Mouse (Mus musculus): ENCODE results near the gene Cep112.

Gene Cep112

DNA sequence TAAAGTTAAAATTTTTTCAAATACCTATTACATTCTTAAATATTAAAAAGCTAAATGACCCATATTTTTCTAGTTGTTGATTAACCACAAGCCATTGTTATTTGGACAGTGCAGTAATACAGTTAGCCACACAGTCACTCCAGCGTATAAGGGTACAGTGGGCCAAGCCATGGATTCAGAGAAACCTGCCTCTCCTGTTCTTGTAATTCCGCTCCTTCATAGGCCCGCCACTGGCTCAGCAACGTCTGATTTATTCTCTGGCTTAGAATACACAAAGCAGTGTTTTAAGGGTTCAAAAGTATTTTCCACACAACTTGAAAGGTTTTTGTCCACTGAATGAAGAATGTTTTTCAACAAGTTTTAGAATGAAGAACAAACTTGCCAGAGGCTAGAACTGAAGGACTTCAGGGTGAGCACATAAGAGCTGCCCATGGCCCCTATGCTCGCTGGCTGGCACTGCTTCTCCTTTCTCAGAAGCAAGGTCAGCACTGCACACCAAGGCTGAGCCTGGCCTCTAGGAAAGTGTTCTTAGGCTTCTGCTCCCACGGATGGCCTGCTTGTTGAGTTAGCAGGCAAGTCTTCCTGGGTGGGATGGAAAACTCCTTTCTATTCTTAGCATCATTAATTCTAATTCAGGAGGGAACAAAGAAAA, 349.2 kb downstream of the Cep112 start:
- DNase-seq (ENCODE audit: extremely low read depth, insufficient read length, low spot score), result no peak

DNA sequence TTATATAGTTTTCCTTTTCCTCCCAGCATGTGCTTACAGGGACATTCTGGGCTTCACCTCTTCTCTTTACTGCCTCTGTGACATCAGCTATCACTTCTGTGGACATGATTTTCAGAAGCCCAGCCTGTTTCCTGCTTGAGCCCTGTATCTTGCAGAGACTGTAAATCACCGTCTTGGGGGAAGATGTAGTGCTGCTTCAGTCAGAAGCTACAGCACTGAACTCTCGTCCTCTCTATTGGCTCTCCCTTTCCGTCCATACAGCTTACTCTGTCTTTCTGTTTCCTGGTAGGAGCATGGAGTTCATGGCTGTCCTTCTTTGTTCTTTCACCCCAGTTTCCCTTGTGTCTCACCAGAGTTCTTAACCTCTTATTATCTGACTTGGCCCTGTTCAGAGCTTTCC, 352.2 kb downstream of the Cep112 start:
- DNase-seq (ENCODE audit: extremely low read depth, insufficient read length, low spot score), result no peak

DNA sequence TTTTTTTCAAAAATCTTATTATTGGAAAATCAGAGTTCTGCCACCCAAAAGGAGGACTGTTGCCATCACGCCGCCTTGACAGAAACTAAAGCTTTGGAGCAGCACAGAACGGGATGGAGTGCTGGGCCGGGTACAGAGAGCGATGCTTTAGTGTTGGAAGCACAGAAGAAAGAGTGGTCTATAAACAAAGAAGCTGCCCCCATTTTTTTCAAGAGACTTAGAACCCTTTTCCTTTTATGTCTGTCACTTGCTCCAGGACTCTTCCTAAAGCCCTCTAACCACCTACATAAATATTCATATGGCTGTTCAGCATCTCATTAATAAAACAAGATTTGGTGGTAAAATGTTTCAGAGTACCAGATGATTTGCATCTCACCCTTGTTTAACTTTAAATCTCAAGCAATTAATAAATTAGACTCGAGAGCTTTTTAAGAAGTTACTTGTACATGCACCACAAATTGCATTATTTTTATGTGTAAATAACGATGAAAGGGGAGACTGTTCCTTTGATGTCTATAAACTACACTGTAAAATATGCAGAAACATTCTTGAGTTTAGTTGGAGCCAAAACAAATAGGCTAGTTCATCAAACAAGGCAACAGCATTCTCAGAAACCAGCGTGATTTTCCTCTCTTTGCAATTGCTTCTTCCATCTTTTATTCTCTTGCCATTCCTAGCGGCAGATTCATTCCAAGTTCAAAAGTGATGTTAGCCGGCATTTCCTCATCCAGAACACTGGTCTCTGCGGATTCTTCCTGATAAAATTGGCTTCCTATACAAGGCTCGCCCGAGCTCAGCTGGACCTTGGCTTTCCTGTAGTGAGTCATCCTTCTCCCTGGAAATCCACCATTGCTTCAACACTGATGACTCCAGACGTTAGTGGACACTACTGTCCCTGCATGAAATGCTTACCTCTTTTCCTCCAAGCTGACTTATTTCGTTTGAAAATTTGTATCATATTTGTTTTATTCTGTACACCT, 355.6 kb downstream of the Cep112 start:
- peak; percentile 7 for DNase-seq (ENCODE audit: extremely low read depth, insufficient read length, low spot score)

DNA sequence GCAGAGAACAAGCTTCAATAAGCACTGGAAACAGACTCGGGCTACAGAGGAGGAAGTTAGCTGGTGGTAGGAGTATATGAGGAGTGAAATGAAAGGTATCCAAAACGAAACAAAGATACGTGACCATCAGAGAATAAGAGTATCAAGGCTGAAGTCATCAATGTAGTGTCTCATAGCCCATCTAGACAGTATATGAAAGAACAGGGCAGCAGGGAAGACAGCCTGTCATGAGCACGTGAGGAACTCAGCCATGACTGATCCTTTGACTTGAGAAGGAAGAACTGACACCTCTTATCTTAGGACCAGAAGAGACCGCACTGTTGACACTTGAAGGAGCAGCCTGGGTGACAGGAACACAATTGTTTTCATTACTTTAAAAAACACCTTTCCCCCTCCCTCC, 373.4 kb downstream of the Cep112 start:
- DNase-seq (ENCODE audit: extremely low read depth, insufficient read length, low spot score), result no peak

DNA sequence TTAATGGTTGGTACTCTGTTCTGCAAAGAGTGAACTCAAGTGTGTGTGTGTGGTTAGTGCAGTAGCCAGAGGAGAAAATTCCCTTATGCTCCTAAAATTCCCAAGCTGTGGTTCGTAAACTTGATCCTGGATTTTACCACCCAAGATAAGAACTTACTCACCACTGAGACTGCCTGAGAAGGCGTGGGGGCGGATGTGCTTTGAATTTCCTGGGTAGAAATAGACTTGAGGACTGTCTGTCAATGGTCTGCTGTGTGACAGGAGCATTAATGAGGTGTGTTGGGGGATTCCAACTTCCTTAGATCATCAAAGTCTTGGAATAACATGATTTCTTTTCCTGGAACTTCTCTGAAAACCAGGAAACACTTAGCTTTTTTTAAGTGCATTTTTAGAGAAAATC, 374.7 kb downstream of the Cep112 start:
- DNase-seq (ENCODE audit: extremely low read depth, insufficient read length, low spot score), result no peak

DNA sequence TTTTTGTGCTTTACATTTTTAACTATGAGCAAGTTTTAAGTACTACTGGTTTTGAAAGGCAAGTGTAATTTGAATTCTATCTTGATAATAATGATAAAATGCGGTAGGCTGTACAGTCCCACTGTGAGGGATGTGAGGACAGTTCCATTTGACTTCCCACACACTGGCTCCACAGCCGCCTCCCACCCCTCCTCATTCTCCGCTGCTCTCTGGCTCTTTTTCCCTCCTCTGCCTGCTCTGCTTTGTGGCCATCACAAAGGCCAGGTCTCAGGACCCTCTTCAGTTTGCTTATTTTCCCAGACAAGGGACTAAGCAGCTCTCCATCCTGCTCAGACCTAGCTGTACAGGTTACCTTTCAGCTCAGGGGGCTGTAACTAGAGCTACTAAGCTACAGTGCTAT, 379.0 kb downstream of the Cep112 start:
- DNase-seq (ENCODE audit: extremely low read depth, insufficient read length, low spot score), result no peak

DNA sequence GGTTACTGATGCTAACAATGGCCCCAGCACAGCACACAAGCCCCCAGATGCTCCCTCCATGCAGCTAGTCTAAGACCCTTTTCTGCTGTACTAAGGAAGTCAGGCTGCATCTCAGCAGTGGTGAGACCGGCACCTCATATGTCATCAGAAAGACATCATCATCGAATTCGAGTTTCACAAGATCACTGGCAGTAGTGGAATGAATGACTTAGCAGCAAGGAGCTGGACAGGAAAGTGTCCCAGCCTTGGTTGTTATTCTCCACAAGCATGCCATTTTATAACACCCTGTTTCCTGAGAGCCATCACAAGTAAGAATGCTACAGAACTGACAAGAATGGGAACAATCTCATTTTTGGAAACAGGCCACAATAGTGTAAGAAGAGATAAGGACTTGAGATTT, 381.0 kb downstream of the Cep112 start:
- DNase-seq (ENCODE audit: extremely low read depth, insufficient read length, low spot score), result no peak

DNA sequence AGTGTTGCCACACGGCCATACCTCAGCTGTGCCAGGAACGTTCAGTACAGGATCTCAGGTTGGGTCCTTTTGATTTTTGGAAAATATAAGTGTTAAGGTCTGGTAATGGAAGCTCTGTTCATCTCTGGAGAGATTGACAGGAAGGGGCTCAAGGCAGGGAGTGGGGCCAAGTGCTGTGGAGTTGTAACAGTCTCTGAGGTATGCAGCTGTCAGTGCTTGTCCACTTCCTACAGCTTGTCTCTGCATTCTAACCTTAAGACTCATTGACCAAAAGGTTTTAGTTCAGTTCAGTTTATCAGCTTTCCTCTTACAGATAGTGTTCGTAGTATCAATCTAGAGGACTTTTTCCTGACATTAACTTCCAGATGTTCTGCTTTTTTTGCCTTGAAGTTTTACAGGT, 384.6 kb downstream of the Cep112 start:
- no peak for DNase-seq (ENCODE audit: extremely low read depth, insufficient read length, low spot score)

DNA sequence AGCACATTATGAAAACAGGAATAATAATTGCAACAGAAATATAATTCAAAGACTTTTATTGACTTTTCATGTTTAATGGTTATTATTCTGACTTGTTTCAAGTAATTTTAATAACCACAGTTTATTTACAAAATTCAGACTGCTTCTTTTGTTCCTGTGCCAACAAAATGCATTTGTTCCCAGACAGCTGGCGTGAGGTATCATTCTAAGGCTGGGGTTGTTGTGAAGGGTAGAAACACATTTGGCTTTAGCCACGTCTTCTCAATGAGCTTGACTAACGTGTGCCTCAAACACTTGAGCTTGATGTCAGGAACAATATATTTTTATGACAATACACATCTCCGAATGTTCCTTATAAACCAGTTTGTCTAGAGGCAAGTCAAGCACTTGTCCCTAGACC, 396.8 kb downstream of the Cep112 start:
- no peak for DNase-seq (ENCODE audit: extremely low read depth, insufficient read length, low spot score)

DNA sequence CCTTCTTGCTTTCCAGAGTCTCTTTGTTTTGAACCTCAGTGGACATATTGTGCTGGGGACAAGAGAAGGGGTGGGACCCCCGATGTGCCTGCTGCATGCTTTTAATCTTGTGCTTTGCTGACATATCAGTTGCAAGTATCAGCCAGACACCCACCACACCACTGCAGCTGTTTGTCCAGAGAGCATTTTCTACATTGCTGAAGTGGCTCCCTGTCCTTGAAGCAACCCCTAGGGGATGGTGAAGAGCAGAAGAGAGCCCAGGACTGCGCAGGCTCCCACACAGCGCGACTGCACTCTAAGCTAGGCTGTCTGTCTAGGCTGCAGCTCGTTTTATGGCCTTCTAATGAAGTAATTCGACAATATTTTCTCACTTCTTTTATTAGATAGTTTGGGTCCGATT, 397.3 kb downstream of the Cep112 start:
- no peak for DNase-seq (ENCODE audit: extremely low read depth, insufficient read length, low spot score)

DNA sequence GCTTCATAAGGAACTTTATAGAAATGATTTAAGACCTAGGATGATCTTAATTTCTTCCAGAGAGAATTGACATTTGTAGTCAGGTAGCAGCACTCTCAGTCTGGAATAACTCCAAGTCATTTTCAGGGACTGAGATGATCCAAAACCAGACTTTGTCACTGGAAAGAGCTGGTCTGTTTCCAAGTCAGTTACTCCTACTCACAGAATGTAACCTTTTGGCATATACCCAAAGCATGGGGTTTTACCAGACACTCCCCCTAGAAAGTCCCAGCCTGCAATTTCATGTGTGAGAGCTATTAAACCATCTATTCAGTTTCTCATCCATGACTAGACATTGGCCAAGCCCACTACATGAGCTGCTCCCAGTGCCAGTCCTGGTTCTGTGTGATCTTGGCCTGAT, 402.3 kb downstream of the Cep112 start:
- DNase-seq (ENCODE audit: extremely low read depth, insufficient read length, low spot score), result no peak

DNA sequence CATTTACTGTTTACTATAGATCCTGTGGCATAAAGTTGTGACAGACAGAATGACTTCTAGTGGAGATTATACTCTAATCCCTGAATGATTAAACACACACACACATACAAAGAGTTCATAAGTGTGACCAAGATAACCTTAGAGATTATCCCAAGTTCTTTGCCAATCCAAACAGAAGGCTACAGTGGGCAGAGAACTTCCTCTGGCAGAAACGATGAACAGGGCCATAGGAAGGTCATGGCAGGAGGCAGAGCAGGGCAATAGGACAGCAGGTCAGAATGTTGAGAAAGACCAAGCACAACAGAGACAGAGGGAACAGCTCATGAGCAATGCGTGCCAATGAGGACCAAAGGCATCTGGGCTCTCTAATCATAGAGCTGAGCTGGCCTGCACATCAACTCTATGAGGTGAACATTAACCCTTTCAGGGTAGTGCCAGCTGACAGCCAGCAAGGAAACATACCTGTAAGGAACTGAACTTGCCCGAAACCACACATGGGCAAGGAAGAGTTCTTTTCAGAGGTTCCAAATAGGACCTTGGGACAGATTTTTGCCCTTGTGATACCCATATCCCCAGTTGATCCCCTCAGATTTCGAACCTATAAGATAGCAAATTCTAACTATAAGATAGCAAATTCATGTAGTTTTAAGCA, 403.5 kb downstream of the Cep112 start:
- no peak for DNase-seq (ENCODE audit: extremely low read depth, insufficient read length, low spot score)

DNA sequence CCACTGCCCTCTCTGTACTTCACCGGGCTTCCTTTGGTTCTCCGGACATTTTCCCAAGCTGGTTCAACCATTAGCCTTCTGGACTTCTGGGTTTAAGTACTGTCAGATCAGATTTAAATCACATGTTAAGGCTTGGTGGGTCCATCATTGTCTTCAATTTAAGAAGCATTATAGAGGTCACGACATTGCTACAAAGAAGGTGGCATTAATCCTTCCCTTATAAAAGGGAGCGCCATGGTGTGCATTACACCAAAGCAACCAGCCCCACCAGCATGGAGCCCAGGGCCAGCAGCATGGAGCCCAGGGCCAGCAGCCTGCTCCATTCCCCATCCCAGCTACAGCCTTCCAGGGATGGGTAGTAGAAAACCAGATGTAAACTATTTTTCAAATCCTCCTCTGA, 411.7 kb downstream of the Cep112 start:
- DNase-seq (ENCODE audit: extremely low read depth, insufficient read length, low spot score), result no peak

DNA sequence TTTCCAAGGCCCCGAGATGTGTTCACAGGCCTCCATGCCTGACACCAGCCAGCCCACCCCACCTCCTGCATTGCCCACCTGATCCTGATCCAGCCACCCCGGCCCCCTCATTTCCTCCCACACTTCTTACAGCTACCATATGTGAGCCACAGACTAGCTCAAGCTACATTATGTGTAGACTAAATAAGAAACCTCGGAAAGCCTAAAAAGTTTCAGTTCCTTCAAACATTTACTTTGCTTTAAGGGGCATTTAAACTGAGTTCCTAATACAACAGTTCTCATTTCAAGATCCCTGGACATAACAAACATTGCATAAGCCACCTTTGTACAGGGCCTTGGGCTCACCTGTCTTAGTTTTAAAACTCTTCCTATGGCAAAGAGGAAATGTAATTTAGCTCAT, 415.2 kb downstream of the Cep112 start:
- no peak for DNase-seq (ENCODE audit: extremely low read depth, insufficient read length, low spot score)

DNA sequence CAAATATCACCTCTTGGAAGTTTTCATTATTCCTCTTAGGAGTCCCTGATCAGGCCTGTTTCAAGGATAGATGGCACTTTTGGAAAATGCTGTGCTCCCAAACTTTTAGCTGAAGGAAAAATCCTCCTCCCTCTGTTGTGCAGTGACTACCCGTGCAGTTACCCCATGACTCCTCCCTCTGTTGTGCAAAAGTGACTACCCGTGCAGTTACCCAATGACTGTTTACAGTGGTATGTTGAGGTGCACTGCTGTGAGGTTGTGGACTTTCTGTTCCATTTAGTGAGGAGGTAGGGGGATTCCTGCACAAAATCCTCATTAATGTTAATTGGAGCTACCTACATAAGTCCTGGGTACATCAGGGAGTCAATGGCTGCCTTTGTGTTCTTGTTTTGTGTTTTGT, 417.8 kb downstream of the Cep112 start:
- no peak for DNase-seq (ENCODE audit: extremely low read depth, insufficient read length, low spot score)

DNA sequence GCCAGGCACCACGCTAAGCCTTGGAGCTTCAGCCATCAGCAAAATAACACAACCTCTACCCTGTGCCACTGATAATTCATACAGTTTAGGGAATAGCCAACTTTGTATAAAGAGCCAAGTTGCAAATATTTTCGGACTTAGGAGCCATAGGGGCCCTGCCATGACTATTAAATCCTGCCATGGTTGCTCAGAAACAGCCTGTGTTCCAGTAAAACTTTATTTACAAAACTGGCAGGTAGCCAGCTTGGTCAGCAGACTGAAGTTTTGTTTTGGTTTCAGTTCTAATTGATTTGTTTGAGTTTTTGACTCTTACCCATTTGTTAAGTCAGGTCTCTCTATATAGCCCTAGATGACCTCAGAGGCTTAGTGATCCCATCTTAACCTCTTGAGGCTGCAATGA, 421.0 kb downstream of the Cep112 start:
- no peak for DNase-seq (ENCODE audit: extremely low read depth, insufficient read length, low spot score)

DNA sequence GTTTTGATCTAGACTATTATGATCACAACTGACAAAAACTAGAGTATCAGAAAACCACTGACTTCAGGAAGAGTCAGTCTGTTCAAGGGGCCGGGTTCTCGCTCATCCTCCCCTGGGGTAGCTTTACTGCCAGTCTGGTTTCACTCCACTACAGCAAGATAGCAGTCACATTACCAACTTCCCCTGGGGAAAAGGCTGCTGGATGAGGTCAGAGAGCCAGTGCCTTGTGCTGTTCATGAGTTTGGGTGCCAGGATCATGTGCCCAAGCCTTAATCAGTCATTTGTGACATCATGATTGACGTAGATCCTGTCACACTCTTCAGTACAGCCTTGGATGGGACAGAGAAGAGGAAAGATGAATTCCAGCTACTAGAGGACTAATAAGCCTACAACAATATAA, 421.5 kb downstream of the Cep112 start:
- DNase-seq (ENCODE audit: extremely low read depth, insufficient read length, low spot score), result no peak

DNA sequence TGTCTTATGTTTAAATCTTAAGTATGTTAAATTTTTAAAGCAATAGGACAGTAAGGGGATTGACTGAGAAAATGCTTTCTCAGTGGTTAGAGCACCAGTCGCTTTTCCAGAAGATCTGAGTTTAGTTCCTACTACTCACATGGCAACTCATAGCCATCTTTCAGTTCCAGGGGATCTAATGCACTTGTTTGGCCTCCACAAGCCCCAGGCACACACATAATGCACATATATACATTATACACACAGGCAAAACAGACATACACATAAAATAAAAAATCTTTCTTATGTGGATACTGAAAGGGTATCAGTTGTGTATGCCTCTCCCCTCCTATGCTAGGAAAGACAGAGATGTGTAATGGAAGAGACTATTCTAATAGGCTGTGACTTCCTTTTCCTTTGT, 426.8 kb downstream of the Cep112 start:
- no peak for DNase-seq (ENCODE audit: extremely low read depth, insufficient read length, low spot score)

DNA sequence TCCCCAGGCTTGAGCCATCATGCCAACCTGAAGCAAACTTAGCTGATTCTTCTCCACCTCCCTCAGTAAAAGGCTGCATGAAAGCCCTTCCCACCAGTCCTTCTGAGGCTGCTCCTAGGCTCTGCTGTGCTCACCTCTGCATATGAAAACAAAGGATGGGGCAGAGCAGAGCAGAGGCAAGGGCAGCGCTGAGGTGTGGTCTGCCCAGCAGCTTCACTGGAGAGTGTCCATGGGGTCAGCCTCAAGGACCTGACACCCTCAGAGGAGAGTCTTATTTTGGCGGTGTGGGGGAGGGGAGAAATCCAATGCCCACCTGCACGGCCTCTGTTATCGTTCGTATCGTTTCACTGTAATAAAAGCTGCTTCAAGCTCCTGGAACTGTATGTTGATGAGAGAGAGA, 432.3 kb downstream of the Cep112 start:
- DNase-seq (ENCODE audit: extremely low read depth, insufficient read length, low spot score), result no peak

DNA sequence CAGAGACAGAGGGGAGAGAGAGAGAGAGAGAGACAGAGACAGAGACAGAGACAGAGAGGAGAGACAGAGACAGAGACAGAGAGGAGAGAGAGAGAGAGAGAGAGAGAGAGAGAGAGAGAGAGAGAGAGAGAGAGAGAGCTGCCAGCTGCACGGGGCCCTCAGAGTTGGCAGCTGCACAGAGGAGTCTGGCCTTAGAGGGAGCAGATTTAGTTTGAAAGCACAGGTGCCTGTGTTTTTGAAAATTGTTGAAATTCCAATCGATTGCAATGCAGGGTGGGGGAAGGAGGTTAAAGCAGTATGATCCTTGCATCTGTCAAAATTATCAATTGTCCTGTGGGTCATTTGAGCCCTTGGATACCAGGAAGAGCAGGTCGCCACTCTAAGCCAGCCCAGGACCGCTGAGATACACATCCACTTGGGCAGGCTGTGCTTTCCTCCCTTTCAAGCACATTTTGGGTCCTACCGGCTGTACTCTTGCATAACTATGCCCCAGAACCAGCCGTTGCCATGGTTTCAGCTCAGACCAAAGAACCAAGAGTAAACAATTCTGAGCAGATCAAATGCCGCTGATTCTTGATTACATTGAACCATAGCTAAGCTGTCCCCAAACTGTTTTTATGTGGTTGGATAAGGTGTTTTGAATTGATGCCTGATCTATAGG, 432.8 kb downstream of the Cep112 start:
- DNase-seq (ENCODE audit: extremely low read depth, insufficient read length, low spot score), result no peak

DNA sequence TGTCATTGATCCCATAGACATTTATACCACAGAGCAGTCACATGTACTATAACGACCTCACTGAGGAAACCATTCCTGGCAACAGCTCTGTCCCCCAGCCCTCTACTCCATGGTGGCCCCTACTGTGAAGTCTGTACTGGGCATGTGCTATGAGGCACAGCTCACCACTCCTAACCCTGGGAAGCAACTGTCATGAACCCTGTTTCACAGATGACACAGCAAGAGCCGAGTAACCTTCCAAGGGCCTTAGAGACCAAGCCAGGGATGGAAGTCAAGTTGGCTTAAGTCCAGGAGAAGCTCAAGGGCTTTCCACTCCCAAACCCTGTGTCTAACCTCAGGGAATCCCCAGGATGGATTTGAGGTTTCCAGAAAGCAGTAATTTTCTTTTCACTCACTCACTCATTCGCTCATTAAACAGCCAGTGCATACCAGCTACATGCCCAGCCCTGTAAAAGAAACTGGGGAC, 433.4 kb downstream of the Cep112 start:
- DNase-seq (ENCODE audit: extremely low read depth, insufficient read length, low spot score), result no peak
